Mouse (Mus musculus) MEL (cell line): Measurements from ENCODE around the gene Col4a3bp. TPM values are rescaled to one million over a fixed set of nuclear protein-coding genes. Genes with fewer than 3 reads are reported as not detected.

Source experiments
- DNase-seq: peaks from one replicate; pipeline ENCODE4 v3.0.0; 2011; ENCODE audit warnings: low read depth, low spot score
- H3K27ac ChIP-seq: 2 replicates; pipeline ENCODE4 v1.5.1; 2012; ENCODE audit warnings: low read depth, mild to moderate bottlenecking, control low read depth, low read length, moderate library complexity; ENCODE audit not compliant: control insufficient read depth
- H3K27me3 ChIP-seq, 2 experiments: fragments of 150-350 bp in 1 of 2; sonication (generic) in 1 of 2; 2 replicates each; pipeline ENCODE4 v1.6.1; 2012; ENCODE audit warnings: low read length in 2 of 2, mild to moderate bottlenecking in 2 of 2, improper control_type of control experiment in 1 of 2, moderate library complexity in 1 of 2; ENCODE audit not compliant: insufficient read depth in 2 of 2, control insufficient read depth in 1 of 2
- H3K36me3 ChIP-seq, 2 experiments: 2 replicates each; pipeline ENCODE4 v1.6.1; 2012 to 2014; ENCODE audit warnings: low read length in 2 of 2, improper control_type of control experiment in 1 of 2, inconsistent platforms in 1 of 2, mild to moderate bottlenecking in 1 of 2; ENCODE audit not compliant: insufficient read depth in 2 of 2, control insufficient read depth in 1 of 2
- H3K4me1 ChIP-seq, 2 experiments: fragments of 150-350 bp in 1 of 2; sonication (generic) in 1 of 2; 2 replicates each; pipeline ENCODE4 v1.6.1; 2012; ENCODE audit warnings: low read length in 2 of 2, improper control_type of control experiment in 1 of 2, mild to moderate bottlenecking in 1 of 2; ENCODE audit not compliant: insufficient read depth in 2 of 2, control insufficient read depth in 1 of 2
- H3K4me3 ChIP-seq, 2 experiments: fragments of 150-350 bp in 1 of 2; sonication (generic) in 1 of 2; 2 replicates each; pipeline ENCODE4 v1.5.1; 2012; ENCODE audit warnings: low read depth in 2 of 2, low read length in 2 of 2, mild to moderate bottlenecking in 2 of 2, moderate library complexity in 2 of 2, control low read depth in 1 of 2, improper control_type of control experiment in 1 of 2; ENCODE audit not compliant: control insufficient read depth in 1 of 2, insufficient read depth in 1 of 2
- H3K79me2 ChIP-seq: 2 replicates; pipeline ENCODE4 v1.6.1; 2012; ENCODE audit warnings: mild to moderate bottlenecking, low read length, moderate library complexity; ENCODE audit not compliant: control insufficient read depth, poor library complexity, insufficient read depth
- H3K9ac ChIP-seq: 2 replicates; pipeline ENCODE4 v1.6.1; 2012; ENCODE audit warnings: low read depth, mild to moderate bottlenecking, control low read depth, low read length, moderate library complexity; ENCODE audit not compliant: control insufficient read depth, poor library complexity, severe bottlenecking
- H3K9me3 ChIP-seq: fragments of 150-350 bp; sonication (generic); replicated peaks from 2 replicates; pipeline ENCODE4 v1.6.1; 2012; ENCODE audit warnings: mild to moderate bottlenecking, low read length, improper control_type of control experiment, moderate library complexity; ENCODE audit not compliant: insufficient read depth
- BHLHE40 ChIP-seq: IDR thresholded peaks from 2 replicates; pipeline ENCODE4 v1.6.1; 2012; ENCODE audit warnings: low read depth, mild to moderate bottlenecking, inconsistent platforms, low read length, improper control_type of control experiment, borderline replicate concordance
- CHD1 ChIP-seq: IDR thresholded peaks from 2 replicates; pipeline ENCODE4 v1.6.1; 2012; ENCODE audit warnings: low read depth, mild to moderate bottlenecking, inconsistent platforms, low read length, improper control_type of control experiment
- ELF1 ChIP-seq: IDR thresholded peaks from 2 replicates; pipeline ENCODE4 v1.6.1; 2014; ENCODE audit warnings: low read depth, mild to moderate bottlenecking, inconsistent platforms, low read length, improper control_type of control experiment, moderate library complexity
- EP300 ChIP-seq, 2 experiments: IDR thresholded peaks; 2 replicates each; pipeline ENCODE4 v1.6.1; 2011; ENCODE audit warnings: improper control_type of control experiment in 2 of 2, low read length in 2 of 2, low read depth in 1 of 2, mild to moderate bottlenecking in 1 of 2
- ETS1 ChIP-seq: IDR thresholded peaks from 2 replicates; pipeline ENCODE4 v1.6.1; 2012; ENCODE audit warnings: low read depth, mild to moderate bottlenecking, inconsistent platforms, low read length, improper control_type of control experiment, moderate library complexity
- GABPA ChIP-seq: IDR thresholded peaks from 2 replicates; pipeline ENCODE4 v1.6.1; 2012; ENCODE audit warnings: low read depth, mild to moderate bottlenecking, inconsistent platforms, low read length, improper control_type of control experiment, moderate library complexity
- GATA1 ChIP-seq: IDR thresholded peaks from 2 replicates; pipeline ENCODE4 v1.6.1; 2011; ENCODE audit warnings: low read depth, low read length, improper control_type of control experiment
- HCFC1 ChIP-seq: IDR thresholded peaks from 2 replicates; pipeline ENCODE4 v1.6.1; 2012; ENCODE audit warnings: low read depth, mild to moderate bottlenecking, inconsistent platforms, low read length, improper control_type of control experiment, moderate library complexity
- MAFK ChIP-seq: IDR thresholded peaks from 2 replicates; pipeline ENCODE4 v1.6.1; 2011; ENCODE audit warnings: low read depth, mild to moderate bottlenecking, low read length, improper control_type of control experiment, borderline replicate concordance
- MXI1 ChIP-seq: IDR thresholded peaks from 2 replicates; pipeline ENCODE4 v1.6.1; 2011; ENCODE audit warnings: mild to moderate bottlenecking, low read depth, low read length, improper control_type of control experiment
- NRF1 ChIP-seq: IDR thresholded peaks from 2 replicates; pipeline ENCODE4 v1.6.1; 2014; ENCODE audit warnings: low read depth, mild to moderate bottlenecking, inconsistent platforms, low read length, improper control_type of control experiment, moderate library complexity; ENCODE audit not compliant: poor library complexity, insufficient read depth, severe bottlenecking
- POLR2A ChIP-seq, 2 experiments: IDR thresholded peaks; 2 replicates each; pipeline ENCODE4 v1.6.1; 2011 to 2012; ENCODE audit warnings: low read length in 2 of 2, mild to moderate bottlenecking in 2 of 2, control low read depth in 1 of 2, improper control_type of control experiment in 1 of 2, low read depth in 1 of 2, moderate library complexity in 1 of 2; ENCODE audit not compliant: control insufficient read depth in 1 of 2, insufficient read depth in 1 of 2, poor library complexity in 1 of 2
- RCOR1 ChIP-seq: IDR thresholded peaks from 2 replicates; pipeline ENCODE4 v1.6.1; 2012; ENCODE audit warnings: low read depth, mild to moderate bottlenecking, inconsistent platforms, low read length, improper control_type of control experiment
- TAL1 ChIP-seq: IDR thresholded peaks from 2 replicates; pipeline ENCODE4 v1.6.1; 2012; ENCODE audit warnings: mild to moderate bottlenecking, inconsistent platforms, low read length, moderate library complexity, mixed read lengths
- TBP ChIP-seq: IDR thresholded peaks from 2 replicates; pipeline ENCODE4 v1.8.0; 2011; ENCODE audit warnings: low read depth, low read length, improper control_type of control experiment
- TCF12 ChIP-seq: IDR thresholded peaks from 2 replicates; pipeline ENCODE4 v1.6.1; 2014; ENCODE audit warnings: low read depth, mild to moderate bottlenecking, inconsistent platforms, low read length, improper control_type of control experiment, moderate library complexity
- polyA plus RNA-seq, 2 experiments: library from polyadenylated mRNA; stranded (reverse) in 1 of 2; unstranded in 1 of 2; fragments of >175 nt in 1 of 2; fragments of >200 nt in 1 of 2; gene quantifications; 2 replicates each; pipeline versions ENCODE4 v1.2.1 to v1.2.4; 2012; ENCODE audit warnings: low replicate concordance in 2 of 2, low read depth in 1 of 2; ENCODE audit not compliant: insufficient read length in 2 of 2, insufficient read depth in 1 of 2, missing spikeins in 1 of 2
- total RNA-seq: library from RNA; depleted of rRNA; stranded (reverse); fragments of 300-350 nt; gene quantifications from 2 replicates; pipeline ENCODE4 v1.2.3, GENCODE M21; 2012

Col4a3bp gene
- total and polyA plus RNA-seq, 3 experiments = 8.9 to 12.1 TPM; not detected in 1

GRCm38 (mm10) chr13:96536821-96537572, 5.4 kb upstream of the Col4a3bp start:
- no peak for TF ChIP-seq GABPA
- TF ChIP-seq BHLHE40 = no peak
- TF ChIP-seq GATA1 = peak; percentile 89
- 0 out of 2 replicates have a peak, but pooled peaks have one; percentile 31 for TF ChIP-seq ELF1
- peak; percentile 72 to 83 for TF ChIP-seq EP300 (IDR thresholded peaks at IDR 0.05; ENCODE audit: low read depth in 1 of 2, low read length in 2 of 2)
- TF ChIP-seq MXI1 = peak; percentile 42; the same call in 1 of the 2 replicates
- no peak for TF ChIP-seq HCFC1
- 0 out of 2 replicates have a peak, but pooled peaks have one; percentile 54 for TF ChIP-seq ETS1
- no peak for TF ChIP-seq CHD1
- TF ChIP-seq NRF1 = no peak
- peak; percentile 76 for TF ChIP-seq TCF12
- TF ChIP-seq RCOR1 = peak; percentile 96
- TF ChIP-seq MAFK = peak; percentile 23; the same call in 1 of the 2 replicates
- TF ChIP-seq TBP = no peak
- H3K4me1 ChIP-seq = peaks cover 2 to 12% of the 10 kb centered on the region in 2 experiments
- no peak overlapping the region for H3K9ac ChIP-seq
- peaks cover 14% of the 10 kb centered on the region; the same call in 1 of the 2 replicates for H3K79me2 ChIP-seq
- H3K27ac ChIP-seq = no peak overlapping the region
- H3K27me3 ChIP-seq = no peaks in the 10 kb centered on the region
- no peak overlapping the region for H3K4me3 ChIP-seq
- H3K9me3 ChIP-seq = no peaks in the 10 kb centered on the region
- DNase-seq = peak; percentile 51
- peaks cover 0 to 16% of the 10 kb centered on the region in 2 experiments; a peak in 2 of 4 replicates for H3K36me3 ChIP-seq

- Histone ChIP-seq H3K9me3 (no peaks in the 10 kb centered on the region), H3K27me3 (no peaks in the 10 kb centered on the region), H3K4me3 (no peak overlapping the region), H3K36me3 (peaks cover 0 to 16% of the 10 kb centered on the region in 2 experiments; a peak in 2 of 4 replicates), H3K27ac (no peak overlapping the region), H3K9ac (no peak overlapping the region), H3K4me1 (peaks cover 2 to 8% of the 10 kb centered on the region in 2 experiments), H3K79me2 (peaks cover 17% of the 10 kb centered on the region)
- TF ChIP-seq BHLHE40 (no peak), HCFC1 (no peak), NRF1 (no peak), POLR2A (IDR thresholded peaks at IDR 0.05; ENCODE audit: control insufficient read depth in 1 of 2, insufficient read depth in 1 of 2, low read depth in 1 of 2, low read length in 2 of 2, poor library complexity in 1 of 2) (no peak), TAL1 (no peak)
- DNase-seq = no peak
Observed at GRCm38 (mm10) chr13:96538103-96538502, 4.3 kb upstream of the Col4a3bp start.
